Mouse (Mus musculus) v-Abl transformed pro-B cells (cell line): ENCODE measurements around the gene Slc1a5.

ENCODE experiments used
- in situ Hi-C, 2 experiments: fragments of 400-800 bp; cut with MboI; formaldehyde crosslinking; loops; one replicate each; pipeline ENCODE4 v1.15.1; 2025; ENCODE audit not compliant: unreplicated experiment in 2 of 2

Slc1a5 gene

GRCm38 (mm10) chr7:16781816-16782554, 845 bp downstream of the Slc1a5 start:
- in situ Hi-C loops, result loop anchor here in 1 of 2 experiments (5.0 kb wide), 1 partner anchor 35 kb away; no protein-coding TSS in a partner anchor

- in situ Hi-C loops, result loop anchor here in 1 of 2 experiments (5.0 kb wide), 1 partner anchor 35 kb away; no protein-coding TSS in a partner anchor
Measured at GRCm38 (mm10) chr7:16782555-16783125, 1.5 kb downstream of the Slc1a5 start.

GRCm38 (mm10) chr7:16783224-16783688, 2.1 kb downstream of the Slc1a5 start:
- in situ Hi-C loops, result loop anchor here in 1 of 2 experiments (5.0 kb wide), 1 partner anchor 36 kb away; no protein-coding TSS in a partner anchor

DNA sequence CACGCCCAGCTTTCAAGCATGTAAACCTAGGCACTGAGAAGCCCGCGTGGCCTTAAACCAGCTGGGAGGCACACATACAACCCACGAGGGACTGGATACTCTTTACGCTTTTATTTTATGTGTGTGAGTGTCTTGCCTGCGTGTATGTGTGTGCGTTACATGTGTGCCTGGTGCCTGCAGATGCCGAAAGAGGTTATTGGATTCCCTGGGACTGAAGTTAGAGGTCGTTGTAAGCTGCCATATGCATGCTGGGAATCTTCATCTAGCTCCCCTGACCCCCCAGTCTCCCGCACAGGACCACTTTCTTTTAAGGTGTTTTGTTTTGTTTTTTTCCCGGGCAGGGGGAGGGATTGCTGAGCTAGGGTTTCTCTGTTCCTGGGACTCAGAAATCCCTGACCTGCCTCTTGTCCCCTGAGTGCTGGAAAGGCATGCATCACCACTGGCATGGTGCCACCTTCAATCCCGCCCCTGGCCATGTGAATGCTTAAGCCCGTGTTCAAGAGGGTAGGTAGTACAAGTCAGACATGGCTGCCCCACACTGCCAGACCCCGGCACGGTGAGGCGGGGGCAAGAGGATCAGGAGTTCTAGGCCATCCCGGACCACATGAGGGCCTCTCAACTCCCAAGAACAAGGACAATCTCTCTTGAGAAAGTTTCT, 2.7 kb downstream of the Slc1a5 start:
- in situ Hi-C loops, result loop anchor here in 1 of 2 experiments (5.0 kb wide), 1 partner anchor 37 kb away; no protein-coding TSS in a partner anchor

- in situ Hi-C loops, result loop anchor here in 1 of 2 experiments (5.0 kb wide), 1 partner anchor 37 kb away; no protein-coding TSS in a partner anchor
Measured at GRCm38 (mm10) chr7:16784498-16784976, 3.4 kb downstream of the Slc1a5 start.

DNA sequence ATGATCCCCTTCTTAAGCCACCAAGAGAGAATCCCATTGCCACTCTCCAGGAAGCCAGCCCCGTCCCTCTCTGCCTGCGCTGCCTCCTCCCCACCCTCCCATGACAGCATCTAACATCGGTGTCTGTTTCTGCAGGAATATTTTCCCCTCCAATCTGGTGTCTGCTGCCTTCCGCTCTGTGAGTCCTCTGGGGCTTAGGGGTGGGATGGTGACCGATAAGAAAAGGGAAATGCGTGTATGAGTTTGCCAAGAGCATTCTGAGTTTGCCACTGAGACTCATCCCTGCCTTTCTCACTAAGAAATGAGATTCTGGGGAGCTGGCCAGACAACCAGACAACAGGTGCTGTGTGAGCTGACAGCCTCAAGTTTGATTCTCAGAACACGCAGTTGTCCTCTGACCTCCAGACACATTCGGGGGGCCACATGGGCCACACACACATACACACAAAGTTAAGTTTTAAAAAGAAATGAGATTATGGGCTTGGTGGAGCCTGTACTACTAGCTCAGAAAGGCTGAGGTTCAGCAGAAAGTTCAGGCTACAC, 4.5 kb downstream of the Slc1a5 start:
- in situ Hi-C loops, result no loop called here

- in situ Hi-C loops, result loop anchor here in 1 of 2 experiments (5.0 kb wide), 1 partner anchor 45 kb away; no protein-coding TSS in a partner anchor
Measured at GRCm38 (mm10) chr7:16792316-16792715, 11.2 kb downstream of the Slc1a5 start.

GRCm38 (mm10) chr7:16793010-16793725, 12.0 kb downstream of the Slc1a5 start:
- in situ Hi-C loops, result loop anchor here in 1 of 2 experiments (5.0 kb wide), 1 partner anchor 46 kb away; no protein-coding TSS in a partner anchor

DNA sequence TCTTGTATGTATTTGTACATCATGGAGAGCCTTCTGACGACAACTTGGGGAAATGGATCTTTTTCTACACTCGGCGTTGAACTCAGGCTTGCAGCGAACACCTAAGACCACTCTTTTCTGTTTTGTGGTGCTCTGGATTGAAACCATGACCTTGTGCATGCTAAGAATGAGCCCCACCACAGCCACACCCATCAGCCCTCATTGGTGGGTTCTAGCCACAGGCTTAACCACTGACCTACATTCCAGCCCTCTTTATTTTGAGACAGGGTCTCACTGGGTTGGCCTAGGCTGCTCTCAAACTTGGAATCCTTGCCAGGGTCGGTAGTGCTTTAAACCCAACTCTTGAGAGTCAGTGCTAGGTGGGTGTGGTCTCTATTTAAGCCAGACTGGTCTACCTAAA, 13.7 kb downstream of the Slc1a5 start:
- in situ Hi-C loops, result loop anchor here in 1 of 2 experiments (5.0 kb wide), 1 partner anchor 48 kb away; no protein-coding TSS in a partner anchor

GRCm38 (mm10) chr7:16804409-16805028, 23.4 kb downstream of the Slc1a5 start:
- in situ Hi-C loops, result loop anchor here (5.0 to 10.0 kb wide), 4 partner anchors 60 to 177 kb away; no protein-coding TSS in a partner anchor

DNA sequence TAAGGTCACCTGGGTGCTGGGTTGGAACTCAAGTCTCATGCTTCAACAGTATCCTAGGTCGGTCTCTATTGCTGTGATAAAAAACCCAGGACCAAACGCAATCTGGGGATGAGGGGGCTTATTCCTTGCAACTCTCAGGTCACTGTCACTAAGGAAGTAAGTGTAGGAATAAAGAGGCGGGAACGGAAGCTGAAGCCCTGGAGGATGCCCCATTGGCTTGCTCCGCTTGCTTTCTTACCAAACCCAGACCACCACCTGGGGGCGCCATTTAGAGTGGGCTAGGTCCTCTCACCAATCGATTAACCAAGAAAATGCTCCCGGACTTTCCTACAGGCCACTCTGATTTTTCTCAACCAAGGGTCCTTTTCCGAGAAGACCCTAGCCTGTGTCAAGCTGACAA, 26.8 kb downstream of the Slc1a5 start:
- in situ Hi-C loops, result loop anchor here (5.0 to 10.0 kb wide), 3 partner anchors 63 to 181 kb away; no protein-coding TSS in a partner anchor

- in situ Hi-C loops, result loop anchor here (5.0 to 10.0 kb wide), 3 partner anchors 64 to 181 kb away; no protein-coding TSS in a partner anchor
Measured at GRCm38 (mm10) chr7:16808647-16809046, 27.5 kb downstream of the Slc1a5 start.

DNA sequence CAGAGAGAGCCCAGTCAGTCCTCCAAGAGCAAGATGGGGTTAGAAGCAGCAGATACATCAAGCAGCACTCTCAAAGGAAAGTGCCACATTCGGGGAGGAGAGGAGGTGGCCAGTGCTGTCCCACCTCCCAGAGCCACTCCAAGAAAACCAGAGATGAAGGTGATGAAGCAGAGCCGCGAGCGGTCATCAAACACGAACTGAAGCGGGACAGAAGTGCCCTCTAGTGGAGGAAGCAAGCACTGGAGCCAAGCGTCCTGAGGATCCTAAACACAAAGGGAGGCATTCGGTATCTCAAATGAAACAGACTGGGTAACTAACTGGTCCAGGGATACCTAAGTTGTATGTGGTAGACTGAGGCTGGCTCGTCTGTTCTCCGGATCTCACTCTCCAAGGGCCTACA, 28.6 kb downstream of the Slc1a5 start:
- in situ Hi-C loops, result loop anchor here (5.0 to 10.0 kb wide), 3 partner anchors 65 to 182 kb away; no protein-coding TSS in a partner anchor

DNA sequence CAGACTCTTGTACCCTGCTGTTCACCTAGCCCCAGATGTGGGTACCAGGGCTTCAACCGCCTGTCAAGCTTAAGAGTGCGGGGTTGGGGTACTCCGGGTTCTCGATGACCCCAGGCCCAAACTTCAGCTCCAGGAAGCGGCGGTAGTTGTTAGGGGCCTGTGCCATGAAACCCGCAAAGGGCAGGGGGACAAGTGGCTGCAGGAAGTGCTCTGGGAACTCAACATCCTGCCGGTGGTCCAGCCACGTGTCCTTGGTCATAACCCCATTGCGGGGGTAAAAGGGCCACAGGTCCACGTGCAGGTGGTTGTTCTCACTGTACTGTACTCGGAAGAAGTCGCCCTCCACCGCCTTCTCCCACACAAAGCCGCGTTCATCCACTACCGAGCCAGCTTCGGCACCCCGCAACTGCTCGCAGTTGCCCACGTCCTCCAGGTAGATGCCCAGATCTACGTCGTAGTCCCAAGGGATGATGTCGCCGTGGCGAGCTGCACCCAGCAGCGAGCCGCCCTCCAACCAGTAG, 29.3 kb downstream of the Slc1a5 start:
- in situ Hi-C loops, result no loop called here

- in situ Hi-C loops, result no loop called here
Measured at GRCm38 (mm10) chr7:16810920-16811648, 29.9 kb downstream of the Slc1a5 start.

- in situ Hi-C loops, result no loop called here
Measured at GRCm38 (mm10) chr7:16811649-16812070, 30.5 kb downstream of the Slc1a5 start.

DNA sequence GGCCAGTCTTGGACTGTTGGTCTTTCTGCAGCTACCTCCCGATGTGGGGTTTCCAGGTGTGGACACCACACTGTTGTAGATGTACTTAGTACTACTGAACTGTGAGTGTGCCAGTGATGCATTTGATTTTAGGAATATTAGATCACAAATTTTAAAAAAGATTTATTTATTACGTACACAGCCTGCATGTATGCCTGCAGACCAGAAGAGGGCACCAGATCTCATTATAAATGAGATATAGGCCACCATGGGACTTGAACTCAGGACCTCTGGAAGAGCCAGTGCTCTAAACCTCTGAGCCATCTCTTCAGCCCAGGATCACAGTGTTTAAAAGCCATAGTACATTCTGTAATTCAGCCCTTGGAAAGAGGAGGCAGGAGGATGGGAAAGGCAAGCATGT, 31.4 kb downstream of the Slc1a5 start:
- in situ Hi-C loops, result no loop called here

- in situ Hi-C loops, result loop anchor here in 1 of 2 experiments (5.0 kb wide), 1 partner anchor 42 kb away; no protein-coding TSS in a partner anchor
Measured at GRCm38 (mm10) chr7:16815351-16815941, 34.3 kb downstream of the Slc1a5 start, which contains the start of gene Strn4. Gene Strn4 (plus strand): TSS chr7:16815889.
